Mouse (Mus musculus): ENCODE data around the gene C9. TPM values are rescaled to one million over a fixed set of nuclear protein-coding genes. Genes with fewer than 3 reads are reported as not detected.

The C9 gene
- not detected in 2 replicates for polyA plus RNA-seq (2016; fragmentation: Nextera tagmentation; extraction: Ambion mirVana)

- H3K27me3 ChIP-seq (ENCODE audit: insufficient read depth, poor library complexity, severe bottlenecking): no peaks in the 10 kb centered on the region
- H3K9me3 ChIP-seq: no peaks in the 10 kb centered on the region
- no peak within 1 kb of the TSS for H3K27ac ChIP-seq
- DNase-seq (ENCODE audit: low spot score): no peak
- H3K4me3 ChIP-seq: no peak within 1 kb of the TSS
- peaks cover 6% of the 10 kb centered on the region; the same call in 1 of the 2 replicates for H3K4me1 ChIP-seq (replicated peaks)
- no peaks in the 10 kb centered on the region for H3K36me3 ChIP-seq
- 84% methylated on average over 2 of the region's 2 CpGs for WGBS
These were observed at the start of gene C9 for GRCm38 (mm10) chr15:6445135-6445534. Gene C9, plus strand, starts transcription at chr15:6445327.

GRCm38 (mm10) chr15:6398211-6398610 lies 46.9 kb upstream of the C9 start:
- Histone ChIP-seq H3K36me3 (no peaks in the 10 kb centered on the region), H3K9me3 (no peaks in the 10 kb centered on the region), H3K27ac (no peak overlapping the region), H3K4me3 (no peak overlapping the region), H3K27me3 (ENCODE audit: insufficient read depth, poor library complexity, severe bottlenecking) (no peaks in the 10 kb centered on the region), H3K4me1 (replicated peaks) (no peaks in the 10 kb centered on the region)
- 93% methylated on average over 4 of the region's 4 CpGs for WGBS
- no peak for DNase-seq (ENCODE audit: low spot score)

- Histone ChIP-seq H3K9me3 (no peaks in the 10 kb centered on the region), H3K27ac (no peak overlapping the region), H3K4me1 (replicated peaks) (no peaks in the 10 kb centered on the region), H3K4me3 (no peak overlapping the region), H3K27me3 (ENCODE audit: insufficient read depth, poor library complexity, severe bottlenecking) (no peaks in the 10 kb centered on the region), H3K36me3 (no peaks in the 10 kb centered on the region)
- no peak for DNase-seq (ENCODE audit: low spot score)
- 94% methylated on average over 6 of the region's 6 CpGs for WGBS
These were observed 46.2 kb upstream of the C9 start for GRCm38 (mm10) chr15:6398881-6399280.

- Histone ChIP-seq H3K4me3 (no peak overlapping the region), H3K9me3 (no peaks in the 10 kb centered on the region), H3K27ac (no peak overlapping the region), H3K36me3 (no peaks in the 10 kb centered on the region), H3K27me3 (ENCODE audit: insufficient read depth, poor library complexity, severe bottlenecking) (no peaks in the 10 kb centered on the region), H3K4me1 (replicated peaks) (no peaks in the 10 kb centered on the region)
- DNase-seq (ENCODE audit: low spot score): no peak
- WGBS: 90% methylated on average over 8 of the region's 8 CpGs
These were observed 45.0 kb upstream of the C9 start for GRCm38 (mm10) chr15:6400115-6400514.

- H3K27ac ChIP-seq: no peak overlapping the region
- H3K36me3 ChIP-seq: no peaks in the 10 kb centered on the region
- no peaks in the 10 kb centered on the region for H3K9me3 ChIP-seq
- 98% methylated on average over 2 of the region's 2 CpGs for WGBS
- H3K4me3 ChIP-seq: no peak overlapping the region
- DNase-seq (ENCODE audit: low spot score): no peak
- H3K4me1 ChIP-seq (replicated peaks): no peaks in the 10 kb centered on the region
- H3K27me3 ChIP-seq (ENCODE audit: insufficient read depth, poor library complexity, severe bottlenecking): no peaks in the 10 kb centered on the region
These were observed 42.7 kb upstream of the C9 start for GRCm38 (mm10) chr15:6402433-6402832.

- no peak for DNase-seq (ENCODE audit: low spot score)
- no peaks in the 10 kb centered on the region for H3K27me3 ChIP-seq (ENCODE audit: insufficient read depth, poor library complexity, severe bottlenecking)
- no peaks in the 10 kb centered on the region for H3K36me3 ChIP-seq
- no peaks in the 10 kb centered on the region for H3K4me1 ChIP-seq (replicated peaks)
- no peak overlapping the region for H3K4me3 ChIP-seq
- no peak overlapping the region for H3K27ac ChIP-seq
- H3K9me3 ChIP-seq: no peaks in the 10 kb centered on the region
- WGBS: 87% methylated on average over 5 of the region's 5 CpGs
These were observed 41.0 kb upstream of the C9 start for GRCm38 (mm10) chr15:6404172-6404571.

- no peaks in the 10 kb centered on the region for H3K36me3 ChIP-seq
- H3K9me3 ChIP-seq: no peaks in the 10 kb centered on the region
- H3K4me3 ChIP-seq: no peak overlapping the region
- H3K4me1 ChIP-seq (replicated peaks): no peaks in the 10 kb centered on the region
- H3K27me3 ChIP-seq (ENCODE audit: insufficient read depth, poor library complexity, severe bottlenecking): no peaks in the 10 kb centered on the region
- WGBS: 89% methylated on average over 6 of the region's 6 CpGs
- no peak for DNase-seq (ENCODE audit: low spot score)
- H3K27ac ChIP-seq: no peak overlapping the region
These were observed 38.4 kb upstream of the C9 start for GRCm38 (mm10) chr15:6406771-6407170.

- 88% methylated on average over 8 of the region's 8 CpGs for WGBS
- Histone ChIP-seq H3K4me3 (no peak overlapping the region), H3K27me3 (ENCODE audit: insufficient read depth, poor library complexity, severe bottlenecking) (no peaks in the 10 kb centered on the region), H3K27ac (no peak overlapping the region), H3K9me3 (no peaks in the 10 kb centered on the region), H3K4me1 (replicated peaks) (no peaks in the 10 kb centered on the region), H3K36me3 (no peaks in the 10 kb centered on the region)
- DNase-seq (ENCODE audit: low spot score): no peak
These were observed 36.1 kb upstream of the C9 start for GRCm38 (mm10) chr15:6409031-6409430.

- Histone ChIP-seq H3K36me3 (no peaks in the 10 kb centered on the region), H3K4me3 (no peak overlapping the region), H3K9me3 (no peaks in the 10 kb centered on the region), H3K4me1 (replicated peaks) (no peaks in the 10 kb centered on the region), H3K27ac (no peak overlapping the region), H3K27me3 (ENCODE audit: insufficient read depth, poor library complexity, severe bottlenecking) (no peaks in the 10 kb centered on the region)
- WGBS: 93% methylated on average over 3 of the region's 3 CpGs
- DNase-seq (ENCODE audit: low spot score): no peak
These were observed 35.0 kb upstream of the C9 start for GRCm38 (mm10) chr15:6410161-6410560.

- Histone ChIP-seq H3K4me3 (no peak overlapping the region), H3K27ac (no peak overlapping the region), H3K27me3 (ENCODE audit: insufficient read depth, poor library complexity, severe bottlenecking) (no peaks in the 10 kb centered on the region), H3K4me1 (replicated peaks) (no peaks in the 10 kb centered on the region), H3K36me3 (no peaks in the 10 kb centered on the region), H3K9me3 (no peaks in the 10 kb centered on the region)
- WGBS: 91% methylated on average over 6 of the region's 6 CpGs
- no peak for DNase-seq (ENCODE audit: low spot score)
These were observed 33.8 kb upstream of the C9 start for GRCm38 (mm10) chr15:6411334-6411733.

GRCm38 (mm10) chr15:6415317-6415716 lies 29.8 kb upstream of the C9 start:
- H3K36me3 ChIP-seq: peaks cover 4% of the 10 kb centered on the region
- no peaks in the 10 kb centered on the region for H3K9me3 ChIP-seq
- no peak for DNase-seq (ENCODE audit: low spot score)
- H3K27ac ChIP-seq: no peak overlapping the region
- H3K27me3 ChIP-seq (ENCODE audit: insufficient read depth, poor library complexity, severe bottlenecking): no peaks in the 10 kb centered on the region
- WGBS: 93% methylated on average over 5 of the region's 5 CpGs
- H3K4me3 ChIP-seq: no peak overlapping the region
- no peaks in the 10 kb centered on the region for H3K4me1 ChIP-seq (replicated peaks)

- H3K9me3 ChIP-seq: no peaks in the 10 kb centered on the region
- no peak overlapping the region for H3K27ac ChIP-seq
- WGBS: 50% methylated on average over 7 of the region's 7 CpGs
- H3K36me3 ChIP-seq: peaks cover 12% of the 10 kb centered on the region
- no peaks in the 10 kb centered on the region for H3K4me1 ChIP-seq (replicated peaks)
- no peak for DNase-seq (ENCODE audit: low spot score)
- H3K4me3 ChIP-seq: no peak overlapping the region
- H3K27me3 ChIP-seq (ENCODE audit: insufficient read depth, poor library complexity, severe bottlenecking): no peaks in the 10 kb centered on the region
These were observed 13.3 kb upstream of the C9 start for GRCm38 (mm10) chr15:6431777-6432176.

GRCm38 (mm10) chr15:6432411-6432810 lies 12.7 kb upstream of the C9 start:
- Histone ChIP-seq H3K27ac (no peak overlapping the region), H3K36me3 (peaks cover 12% of the 10 kb centered on the region), H3K4me1 (replicated peaks) (no peaks in the 10 kb centered on the region), H3K9me3 (no peaks in the 10 kb centered on the region), H3K4me3 (no peak overlapping the region), H3K27me3 (ENCODE audit: insufficient read depth, poor library complexity, severe bottlenecking) (no peaks in the 10 kb centered on the region)
- DNase-seq (ENCODE audit: low spot score): no peak
- WGBS: 92% methylated on average over 7 of the region's 7 CpGs

GRCm38 (mm10) chr15:6435281-6435680 lies 9.8 kb upstream of the C9 start:
- H3K4me3 ChIP-seq: no peak overlapping the region
- no peak overlapping the region for H3K27ac ChIP-seq
- peaks cover 6% of the 10 kb centered on the region for H3K36me3 ChIP-seq
- 79% methylated on average over 7 of the region's 7 CpGs for WGBS
- no peaks in the 10 kb centered on the region for H3K27me3 ChIP-seq (ENCODE audit: insufficient read depth, poor library complexity, severe bottlenecking)
- DNase-seq (ENCODE audit: low spot score): no peak
- no peaks in the 10 kb centered on the region for H3K4me1 ChIP-seq (replicated peaks)
- H3K9me3 ChIP-seq: no peaks in the 10 kb centered on the region
